8 mouse cellular contexts compared by ENCODE assay signal in the genomic region with DNA sequence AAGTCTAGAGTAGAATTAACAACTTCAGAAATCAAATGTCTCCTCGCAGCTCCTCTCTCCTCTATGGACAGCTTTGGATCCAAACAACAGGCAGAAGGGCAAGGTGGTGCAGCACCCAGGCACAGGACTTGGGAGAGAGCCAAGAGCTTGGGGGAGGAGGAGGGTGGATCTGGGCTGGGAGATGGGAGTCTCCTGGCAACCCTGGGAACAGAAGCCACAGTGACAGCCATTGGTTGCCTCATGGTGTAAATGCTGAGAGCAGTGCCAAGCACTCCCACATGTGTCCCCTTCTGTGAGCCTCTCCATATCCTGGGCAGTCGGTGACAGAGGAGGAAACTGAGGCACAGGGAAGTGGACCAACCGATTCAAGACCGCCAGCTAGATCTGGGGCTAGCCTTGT. TPM values are rescaled to one million over a fixed set of nuclear protein-coding genes. Genes with fewer than 3 reads are reported as not detected.
DNase-seq lines count a peak whose midpoint lies in the region; ATAC-seq lines count a peak whose summit lies in the region.

No protein-coding gene starts in this region.

- H3K9me3 ChIP-seq in lung, embryonic 16.5 days (ENCODE audit: control insufficient read depth, low read length) = no peaks in the 10 kb centered on the region
- no peaks in the 10 kb centered on the region for H3K9me3 ChIP-seq in forebrain, embryonic 15.5 days
- H3K9me3 ChIP-seq in kidney, embryonic 16.5 days (ENCODE audit: low read length) = no peaks in the 10 kb centered on the region

- 68% methylated on average over 4 of the region's 4 CpGs for WGBS in lung, embryonic 16.5 days
- WGBS in forebrain, embryonic 15.5 days = 62% methylated on average over 4 of the region's 4 CpGs
- WGBS in kidney, embryonic 16.5 days = 76% methylated on average over 4 of the region's 4 CpGs

- ATAC-seq in lung, embryonic 16.5 days (ENCODE audit: low read depth) = peak; percentile 55
- peak; percentile 84 for ATAC-seq in forebrain, embryonic 15.5 days (replicated peaks)
- ATAC-seq in kidney, embryonic 16.5 days (ENCODE audit: low FRiP score, low TSS enrichment) = peak; percentile 61

- DNase-seq in lung, postnatal 36 days = no peak
- DNase-seq in left cerebral cortex, postnatal 4 days = peak; percentile 90
- peak; percentile 62 for DNase-seq in right cerebral cortex, postnatal 4 days
- DNase-seq in thymus, postnatal 10 days (ENCODE audit: low spot score in 2 of 2) = no peak
- no peak for DNase-seq in T-cell, adult 2 months (ENCODE audit: low spot score)

- H3K4me2 ChIP-seq in lung, embryonic 16.5 days (ENCODE audit: low read depth, low read length) = no peak overlapping the region
- peak overlapping the region; percentile 35 for H3K4me2 ChIP-seq in forebrain, embryonic 15.5 days (replicated peaks)
- H3K4me2 ChIP-seq in kidney, embryonic 16.5 days (replicated peaks; ENCODE audit: low read depth, low read length) = peak overlapping the region; percentile 13; the same call in 1 of the 2 replicates

- intact Hi-C loops in left cerebral cortex, postnatal 4 days (cut with DNase I) = loop anchor here (5.0 kb wide), 1 partner anchor 199 kb away; no protein-coding TSS in a partner anchor

- H3K9ac ChIP-seq in lung, embryonic 16.5 days (ENCODE audit: low read length) = no peak overlapping the region
- no peak overlapping the region for H3K9ac ChIP-seq in forebrain, embryonic 15.5 days (replicated peaks)
- no peak overlapping the region for H3K9ac ChIP-seq in kidney, embryonic 16.5 days (replicated peaks; ENCODE audit: low read length)

- peaks cover 7% of the 10 kb centered on the region; the same call in 1 of the 2 replicates for H3K4me1 ChIP-seq in lung, embryonic 16.5 days (replicated peaks; ENCODE audit: control insufficient read depth, insufficient read depth, low read length)
- H3K4me1 ChIP-seq in forebrain, embryonic 15.5 days = peaks cover 39% of the 10 kb centered on the region
- H3K4me1 ChIP-seq in kidney, embryonic 16.5 days (ENCODE audit: insufficient read depth, low read length) = peaks cover 19% of the 10 kb centered on the region

- H3K27ac ChIP-seq in lung, embryonic 16.5 days (ENCODE audit: low read length) = no peak overlapping the region
- H3K27ac ChIP-seq in forebrain, embryonic 15.5 days (replicated peaks) = 0 out of 2 replicates have a peak overlapping the region, but pooled peaks have one; percentile 32
- no peak overlapping the region for H3K27ac ChIP-seq in kidney, embryonic 16.5 days (ENCODE audit: low read length)

- H3K36me3 ChIP-seq in lung, embryonic 16.5 days (ENCODE audit: control insufficient read depth, insufficient read depth, low read length) = no peaks in the 10 kb centered on the region
- H3K36me3 ChIP-seq in forebrain, embryonic 15.5 days = no peaks in the 10 kb centered on the region
- H3K36me3 ChIP-seq in kidney, embryonic 16.5 days (ENCODE audit: insufficient read depth, low read length) = no peaks in the 10 kb centered on the region

- no peak overlapping the region for H3K4me3 ChIP-seq in lung, embryonic 16.5 days (ENCODE audit: low read length)
- no peak overlapping the region for H3K4me3 ChIP-seq in forebrain, embryonic 15.5 days
- no peak overlapping the region for H3K4me3 ChIP-seq in kidney, embryonic 16.5 days (ENCODE audit: low read length)

- no peaks in the 10 kb centered on the region for H3K27me3 ChIP-seq in lung, embryonic 16.5 days (ENCODE audit: control insufficient read depth, insufficient read depth, low read depth, low read length)
- no peaks in the 10 kb centered on the region for H3K27me3 ChIP-seq in forebrain, embryonic 15.5 days
- H3K27me3 ChIP-seq in kidney, embryonic 16.5 days (ENCODE audit: insufficient read depth, low read length) = peaks cover 4% of the 10 kb centered on the region; the same call in 1 of the 2 replicates

RNA-seq across cellular contexts. Expression of a gene that starts 1.3 kb away (rescaled TPM):
- 1.9 and 4.2 TPM in 2 replicates for polyA plus RNA-seq in lung, embryonic 16.5 days (2015; fragmentation: Nextera tagmentation; extraction: Ambion mirVana)
- 141 and 169 TPM in 2 replicates for polyA plus RNA-seq in forebrain, embryonic 15.5 days (2015; fragmentation: Nextera tagmentation; extraction: Ambion mirVana)
- 73.3 and 83.8 TPM in 2 replicates for polyA plus RNA-seq in kidney, embryonic 16.5 days (2015; fragmentation: Nextera tagmentation; extraction: Ambion mirVana)
- total RNA-seq in left cerebral cortex, postnatal 4 days (2021) = 100 to 1,000 TPM; 151 to 164 TPM

RNA-seq across cellular contexts. Expression of a gene that starts 25.3 kb away (rescaled TPM):
- 0.38 and 0.46 TPM in 2 replicates for polyA plus RNA-seq in lung, embryonic 16.5 days (2015; fragmentation: Nextera tagmentation; extraction: Ambion mirVana)
- polyA plus RNA-seq in forebrain, embryonic 15.5 days (2015; fragmentation: Nextera tagmentation; extraction: Ambion mirVana) = not detected in 2 replicates
- polyA plus RNA-seq in kidney, embryonic 16.5 days (2015; fragmentation: Nextera tagmentation; extraction: Ambion mirVana) = 0.64 and 0.78 TPM in 2 replicates
- total RNA-seq in left cerebral cortex, postnatal 4 days (2021) = not detected

Comparison
In these comparisons a context has a peak if more than half of its experiments do, and no peak if none do; other contexts are left out.
1. DNase-seq: peak in left cerebral cortex, postnatal 4 days (single experiment) and right cerebral cortex, postnatal 4 days (single experiment); none in lung, postnatal 36 days (single experiment), thymus, postnatal 10 days (0 of 2) and T-cell, adult 2 months (single experiment).
2. RNA of a gene that starts 1.3 kb away (polyA plus RNA-seq): 141 to 169 TPM in forebrain, embryonic 15.5 days and 73.3 to 83.8 TPM in kidney, embryonic 16.5 days; 1.9 to 4.2 TPM in lung, embryonic 16.5 days; every median in the first group is over 10 times any median in the second.
3. Peak in every context shown above with its lines, with median percentiles within 50 percentile points of each other: ATAC-seq.